Mouse (Mus musculus) kidney, postnatal 0 days (tissue): Measurements from ENCODE around the gene Ago1. TPM values are rescaled to one million over a fixed set of nuclear protein-coding genes. Genes with fewer than 3 reads are reported as not detected.

ENCODE experiments used
- ATAC-seq: fragments of 200-750 bp; cut with Nextera tagmentation; replicated peaks from 2 replicates; pipeline ENCODE4 v1.8.0; 2017; ENCODE audit warnings: low read depth, moderate number of reproducible peaks, moderate TSS enrichment, moderate library complexity; ENCODE audit not compliant: low FRiP score
- DNase-seq: peaks from one replicate; pipeline ENCODE4 v3.0.0-alpha.2; 2016; ENCODE audit warnings: low spot score
- H3K27ac ChIP-seq: fragments of 300-500 bp; sonication (generic); 2 replicates; pipeline ENCODE4 v1.5.1; 2014; ENCODE audit warnings: mild to moderate bottlenecking
- H3K27me3 ChIP-seq: fragments of 300-500 bp; sonication (generic); 2 replicates; pipeline ENCODE4 v1.6.1; 2014; ENCODE audit warnings: low read length, mixed read lengths; ENCODE audit not compliant: insufficient read depth
- H3K36me3 ChIP-seq: fragments of 300-500 bp; sonication (generic); 2 replicates; pipeline ENCODE4 v1.6.1; 2014; ENCODE audit warnings: low read length, mixed read lengths; ENCODE audit not compliant: insufficient read depth
- H3K4me1 ChIP-seq: fragments of 300-500 bp; sonication (generic); replicated peaks from 2 replicates; pipeline ENCODE4 v1.6.1; 2014; ENCODE audit warnings: antibody characterized with exemption, low read length, mixed read lengths; ENCODE audit not compliant: insufficient read depth
- H3K4me2 ChIP-seq: fragments of 300-500 bp; sonication (generic); 2 replicates; pipeline ENCODE4 v1.6.1; 2014; ENCODE audit warnings: mild to moderate bottlenecking, low read length, moderate library complexity, mixed read lengths
- H3K4me3 ChIP-seq: fragments of 300-500 bp; sonication (generic); replicated peaks from 2 replicates; pipeline ENCODE4 v1.5.1; 2014; ENCODE audit warnings: low read depth, low read length
- H3K9ac ChIP-seq: fragments of 300-500 bp; sonication (generic); 2 replicates; pipeline ENCODE4 v1.6.1; 2014; ENCODE audit warnings: low read depth, low read length
- H3K9me3 ChIP-seq: fragments of 300-500 bp; sonication (generic); replicated peaks from 2 replicates; pipeline ENCODE4 v1.6.1; 2016; ENCODE audit warnings: low read length, inconsistent platforms, mixed read lengths
- CTCF ChIP-seq: IDR thresholded peaks from 2 replicates; pipeline ENCODE4 v1.5.1; 2016; ENCODE audit warnings: antibody characterized with exemption, low read depth, mild to moderate bottlenecking, moderate library complexity
- WGBS: fragments of 180-500 bp; shearing (Covaris S2); extraction: QIAGEN DNeasy Blood & Tissue Kit; methylation state at CpG from one replicate; pipeline ENCODE4 v1.1.7; 2014; 5-methylcytosine and 5-hydroxymethylcytosine counted together
- polyA plus RNA-seq: library from polyadenylated mRNA; unstranded; fragments of >200 nt; fragmentation: Nextera tagmentation; extraction: Ambion mirVana; gene quantifications from 2 replicates; pipeline ENCODE4 v1.2.1, GENCODE M21; 2015

Gene Ago1
- polyA plus RNA-seq, 1 experiment from 2014 or later: 4.4 TPM

- Histone ChIP-seq H3K27ac (no peak overlapping the region), H3K4me3 (no peak overlapping the region), H3K36me3 (0 out of 2 replicates have a peak, but pooled peaks cover 3% of the 10 kb centered on the region), H3K27me3 (no peaks in the 10 kb centered on the region), H3K9ac (no peak overlapping the region), H3K4me2 (no peak overlapping the region), H3K4me1 (no peaks in the 10 kb centered on the region), H3K9me3 (no peaks in the 10 kb centered on the region)
- DNase-seq (no peak), ATAC-seq (no peak)
- 67% methylated on average over 6 of the region's 6 CpGs for WGBS
- TF ChIP-seq CTCF: no peak
Measured at GRCm38 (mm10) chr4:126502141-126502976, 34.0 kb upstream of the Ago1 start.

- H3K4me2 ChIP-seq: no peak overlapping the region
- WGBS: 67% methylated on average over 1 of the region's 1 CpGs
- ATAC-seq (no peak), DNase-seq (no peak)
- no peaks in the 10 kb centered on the region for H3K9me3 ChIP-seq
- H3K27ac ChIP-seq: no peak overlapping the region
- no peak overlapping the region for H3K9ac ChIP-seq
- no peak overlapping the region for H3K4me3 ChIP-seq
- no peaks in the 10 kb centered on the region for H3K27me3 ChIP-seq
- H3K4me1 ChIP-seq: no peaks in the 10 kb centered on the region
- no peaks in the 10 kb centered on the region for H3K36me3 ChIP-seq
- TF ChIP-seq CTCF: no peak
Measured at GRCm38 (mm10) chr4:126498601-126499000, 30.2 kb upstream of the Ago1 start.

- H3K9ac ChIP-seq: no peak overlapping the region
- H3K4me2 ChIP-seq: no peak overlapping the region
- DNase-seq: no peak
- H3K4me1 ChIP-seq: no peaks in the 10 kb centered on the region
- no peak overlapping the region for H3K4me3 ChIP-seq
- no peak for ATAC-seq
- no peak for TF ChIP-seq CTCF
- H3K27ac ChIP-seq: peak overlapping the region; percentile 36; the same call in 1 of the 2 replicates
- H3K9me3 ChIP-seq: no peaks in the 10 kb centered on the region
- no peaks in the 10 kb centered on the region for H3K27me3 ChIP-seq
- H3K36me3 ChIP-seq: no peaks in the 10 kb centered on the region
- WGBS: 69% methylated on average over 2 of the region's 2 CpGs
Measured at GRCm38 (mm10) chr4:126496963-126497362, 28.6 kb upstream of the Ago1 start.

- Histone ChIP-seq H3K4me3 (no peak overlapping the region), H3K27ac (peak overlapping the region; percentile 58), H3K4me2 (no peak overlapping the region), H3K4me1 (no peaks in the 10 kb centered on the region), H3K36me3 (no peaks in the 10 kb centered on the region), H3K27me3 (no peaks in the 10 kb centered on the region), H3K9me3 (no peaks in the 10 kb centered on the region), H3K9ac (no peak overlapping the region)
- ATAC-seq: no peak
- TF ChIP-seq CTCF: no peak
- WGBS: 47% methylated on average over 5 of the region's 5 CpGs
- DNase-seq: peak; percentile 81
Measured at GRCm38 (mm10) chr4:126495942-126496790, 27.8 kb upstream of the Ago1 start.

- no peaks in the 10 kb centered on the region for H3K27me3 ChIP-seq
- no peak overlapping the region for H3K4me3 ChIP-seq
- peak overlapping the region; percentile 58 for H3K27ac ChIP-seq
- 58% methylated on average over 5 of the region's 5 CpGs for WGBS
- H3K9me3 ChIP-seq: no peaks in the 10 kb centered on the region
- TF ChIP-seq CTCF: no peak
- no peaks in the 10 kb centered on the region for H3K4me1 ChIP-seq
- H3K36me3 ChIP-seq: no peaks in the 10 kb centered on the region
- DNase-seq: peak; percentile 36
- H3K4me2 ChIP-seq: no peak overlapping the region
- no peak overlapping the region for H3K9ac ChIP-seq
- ATAC-seq: no peak
Measured at GRCm38 (mm10) chr4:126495453-126495852, 27.1 kb upstream of the Ago1 start.

GRCm38 (mm10) chr4:126493416-126493815 is 25.0 kb upstream of the Ago1 start:
- DNase-seq (no peak), ATAC-seq (no peak)
- no peaks in the 10 kb centered on the region for H3K27me3 ChIP-seq
- TF ChIP-seq CTCF: no peak
- no peaks in the 10 kb centered on the region for H3K9me3 ChIP-seq
- H3K4me1 ChIP-seq: no peaks in the 10 kb centered on the region
- no peak overlapping the region for H3K4me2 ChIP-seq
- H3K9ac ChIP-seq: no peak overlapping the region
- H3K27ac ChIP-seq: no peak overlapping the region
- H3K4me3 ChIP-seq: no peak overlapping the region
- H3K36me3 ChIP-seq: no peaks in the 10 kb centered on the region
- 85% methylated on average over 4 of the region's 4 CpGs for WGBS
